Mouse (Mus musculus): Measurements from ENCODE around the gene Hhipl1.

- TF ChIP-seq CTCF (IDR thresholded peaks at IDR 0.05; ENCODE audit: borderline replicate concordance, control insufficient read depth, extremely low read depth, insufficient read depth, low read length, poor library complexity) (no peak), POLR2A (IDR thresholded peaks at IDR 0.05; ENCODE audit: control insufficient read depth, extremely low read depth, insufficient read depth, low read length, poor library complexity) (no peak)
These were observed 21.4 kb upstream of the Hhipl1 start for GRCm38 (mm10) chr12:108284455-108285224.

Data from thymus, adult 2 months (tissue).